Mouse (Mus musculus): Measurements from ENCODE around the gene Pla2g5. TPM values are rescaled to one million over a fixed set of nuclear protein-coding genes. Genes with fewer than 3 reads are reported as not detected.
"Not testable (repeated sequence)": the region's sequence is repeated elsewhere in the genome, so short reads cannot be mapped to it uniquely, and the experiment has no call there.

Gene Pla2g5
- 0.27 and 0.38 TPM in 2 replicates for polyA plus RNA-seq (2015; fragmentation: Nextera tagmentation; extraction: Ambion mirVana)

- Histone ChIP-seq H3K36me3 (ENCODE audit: control insufficient read depth, insufficient read depth, low read length) (no peaks in the 10 kb centered on the region), H3K4me3 (ENCODE audit: low read length) (no peak within 1 kb of the TSS), H3K9ac (ENCODE audit: low read depth, low read length) (no peak within 1 kb of the TSS), H3K4me2 (ENCODE audit: low read length) (no peak within 1 kb of the TSS), H3K27me3 (replicated peaks; ENCODE audit: control insufficient read depth, insufficient read depth, low read length) (no peaks in the 10 kb centered on the region), H3K27ac (ENCODE audit: low read depth, low read length) (no peak within 1 kb of the TSS), H3K4me1 (ENCODE audit: control insufficient read depth, insufficient read depth, low read depth, low read length) (peaks cover 2% of the 10 kb centered on the region), H3K9me3 (ENCODE audit: control insufficient read depth, low read length) (no peaks in the 10 kb centered on the region)
- WGBS = 73% methylated on average over 10 of the region's 10 CpGs
- no peak for ATAC-seq
Measured at GRCm38 (mm10) chr4:138863344-138863998, at the start of gene Pla2g5. Pla2g5 (minus strand) TSS chr4:138863482.

- no peak overlapping the region for H3K9ac ChIP-seq (ENCODE audit: low read depth, low read length)
- no peak overlapping the region for H3K4me2 ChIP-seq (ENCODE audit: low read length)
- ATAC-seq = no peak
- WGBS = 90% methylated on average over 18 of the region's 18 CpGs
- H3K27ac ChIP-seq (ENCODE audit: low read depth, low read length) = no peak overlapping the region
- H3K4me1 ChIP-seq (ENCODE audit: control insufficient read depth, insufficient read depth, low read depth, low read length) = no peaks in the 10 kb centered on the region
- H3K9me3 ChIP-seq (ENCODE audit: control insufficient read depth, low read length) = no peaks in the 10 kb centered on the region
- peaks cover 47% of the 10 kb centered on the region for H3K36me3 ChIP-seq (ENCODE audit: control insufficient read depth, insufficient read depth, low read length)
- no peaks in the 10 kb centered on the region for H3K27me3 ChIP-seq (replicated peaks; ENCODE audit: control insufficient read depth, insufficient read depth, low read length)
- H3K4me3 ChIP-seq (ENCODE audit: low read length) = no peak overlapping the region
Measured at GRCm38 (mm10) chr4:138905624-138906337, 42.5 kb upstream of the Pla2g5 start.

- peaks cover 39% of the 10 kb centered on the region for H3K36me3 ChIP-seq (ENCODE audit: control insufficient read depth, insufficient read depth, low read length)
- no peaks in the 10 kb centered on the region for H3K27me3 ChIP-seq (replicated peaks; ENCODE audit: control insufficient read depth, insufficient read depth, low read length)
- H3K9ac ChIP-seq (ENCODE audit: low read depth, low read length) = no peak overlapping the region
- H3K4me1 ChIP-seq (ENCODE audit: control insufficient read depth, insufficient read depth, low read depth, low read length) = no peaks in the 10 kb centered on the region
- 84% methylated on average over 7 of the region's 7 CpGs for WGBS
- no peak overlapping the region for H3K4me3 ChIP-seq (ENCODE audit: low read length)
- ATAC-seq = no peak
- no peak overlapping the region for H3K27ac ChIP-seq (ENCODE audit: low read depth, low read length)
- H3K9me3 ChIP-seq (ENCODE audit: control insufficient read depth, low read length) = no peaks in the 10 kb centered on the region
- H3K4me2 ChIP-seq (ENCODE audit: low read length) = no peak overlapping the region
Measured at GRCm38 (mm10) chr4:138899361-138899760, 36.1 kb upstream of the Pla2g5 start.

GRCm38 (mm10) chr4:138893789-138894188, 30.5 kb upstream of the Pla2g5 start:
- not testable (repeated sequence) for ATAC-seq; H3K27me3 ChIP-seq (replicated peaks; ENCODE audit: control insufficient read depth, insufficient read depth, low read length); H3K4me3 ChIP-seq (ENCODE audit: low read length); H3K4me2 ChIP-seq (ENCODE audit: low read length); H3K4me1 ChIP-seq (ENCODE audit: control insufficient read depth, insufficient read depth, low read depth, low read length); H3K9ac ChIP-seq (ENCODE audit: low read depth, low read length); H3K27ac ChIP-seq (ENCODE audit: low read depth, low read length); H3K9me3 ChIP-seq (ENCODE audit: control insufficient read depth, low read length)
- 90% methylated on average over 11 of the region's 11 CpGs for WGBS
- H3K36me3 ChIP-seq (ENCODE audit: control insufficient read depth, insufficient read depth, low read length) = peaks cover 25% of the 10 kb centered on the region

GRCm38 (mm10) chr4:138892655-138893054, 29.4 kb upstream of the Pla2g5 start:
- no peak overlapping the region for H3K4me2 ChIP-seq (ENCODE audit: low read length)
- 79% methylated on average over 6 of the region's 6 CpGs for WGBS
- no peaks in the 10 kb centered on the region for H3K4me1 ChIP-seq (ENCODE audit: control insufficient read depth, insufficient read depth, low read depth, low read length)
- peaks cover 25% of the 10 kb centered on the region for H3K36me3 ChIP-seq (ENCODE audit: control insufficient read depth, insufficient read depth, low read length)
- no peaks in the 10 kb centered on the region for H3K27me3 ChIP-seq (replicated peaks; ENCODE audit: control insufficient read depth, insufficient read depth, low read length)
- H3K27ac ChIP-seq (ENCODE audit: low read depth, low read length) = no peak overlapping the region
- ATAC-seq = no peak
- no peak overlapping the region for H3K9ac ChIP-seq (ENCODE audit: low read depth, low read length)
- no peak overlapping the region for H3K4me3 ChIP-seq (ENCODE audit: low read length)
- no peaks in the 10 kb centered on the region for H3K9me3 ChIP-seq (ENCODE audit: control insufficient read depth, low read length)

GRCm38 (mm10) chr4:138889635-138890034, 26.4 kb upstream of the Pla2g5 start:
- Histone ChIP-seq H3K4me1 (ENCODE audit: control insufficient read depth, insufficient read depth, low read depth, low read length) (no peaks in the 10 kb centered on the region), H3K27ac (ENCODE audit: low read depth, low read length) (no peak overlapping the region)

GRCm38 (mm10) chr4:138889165-138889564, 25.9 kb upstream of the Pla2g5 start:
- Histone ChIP-seq H3K4me3 (ENCODE audit: low read length) (no peak overlapping the region), H3K36me3 (ENCODE audit: control insufficient read depth, insufficient read depth, low read length) (peaks cover 13% of the 10 kb centered on the region; the same call in 1 of the 2 replicates), H3K4me1 (ENCODE audit: control insufficient read depth, insufficient read depth, low read depth, low read length) (no peaks in the 10 kb centered on the region), H3K27me3 (replicated peaks; ENCODE audit: control insufficient read depth, insufficient read depth, low read length) (no peaks in the 10 kb centered on the region), H3K27ac (ENCODE audit: low read depth, low read length) (no peak overlapping the region), H3K9ac (ENCODE audit: low read depth, low read length) (no peak overlapping the region), H3K9me3 (ENCODE audit: control insufficient read depth, low read length) (no peaks in the 10 kb centered on the region), H3K4me2 (ENCODE audit: low read length) (no peak overlapping the region)
- WGBS = 54% methylated on average over 7 of the region's 7 CpGs
- no peak for ATAC-seq

More at GRCm38 (mm10) chr4:138889635-138890034, 26.4 kb upstream of the Pla2g5 start:
- Histone ChIP-seq H3K9me3 (ENCODE audit: control insufficient read depth, low read length) (no peaks in the 10 kb centered on the region), H3K9ac (ENCODE audit: low read depth, low read length) (no peak overlapping the region), H3K27me3 (replicated peaks; ENCODE audit: control insufficient read depth, insufficient read depth, low read length) (no peaks in the 10 kb centered on the region), H3K4me2 (ENCODE audit: low read length) (no peak overlapping the region), H3K4me3 (ENCODE audit: low read length) (no peak overlapping the region), H3K36me3 (ENCODE audit: control insufficient read depth, insufficient read depth, low read length) (peaks cover 13% of the 10 kb centered on the region; the same call in 1 of the 2 replicates)
- 68% methylated on average over 8 of the region's 8 CpGs for WGBS
- ATAC-seq = no peak

- 10% methylated on average over 6 of the region's 6 CpGs for WGBS
- H3K36me3 ChIP-seq (ENCODE audit: control insufficient read depth, insufficient read depth, low read length) = no peaks in the 10 kb centered on the region
- H3K4me1 ChIP-seq (ENCODE audit: control insufficient read depth, insufficient read depth, low read depth, low read length) = no peaks in the 10 kb centered on the region; the same call in 1 of the 2 replicates
- no peak overlapping the region for H3K9ac ChIP-seq (ENCODE audit: low read depth, low read length)
- H3K4me3 ChIP-seq (ENCODE audit: low read length) = no peak overlapping the region
- no peak overlapping the region for H3K4me2 ChIP-seq (ENCODE audit: low read length)
- ATAC-seq = peak; percentile 76
- H3K27me3 ChIP-seq (replicated peaks; ENCODE audit: control insufficient read depth, insufficient read depth, low read length) = no peaks in the 10 kb centered on the region
- H3K9me3 ChIP-seq (ENCODE audit: control insufficient read depth, low read length) = no peaks in the 10 kb centered on the region
- no peak overlapping the region for H3K27ac ChIP-seq (ENCODE audit: low read depth, low read length)
Measured at GRCm38 (mm10) chr4:138884261-138884660, 21.0 kb upstream of the Pla2g5 start.

- ATAC-seq = no peak
- 11% methylated on average over 16 of the region's 16 CpGs for WGBS
- H3K36me3 ChIP-seq (ENCODE audit: control insufficient read depth, insufficient read depth, low read length) = no peaks in the 10 kb centered on the region
- no peaks in the 10 kb centered on the region; the same call in 1 of the 2 replicates for H3K4me1 ChIP-seq (ENCODE audit: control insufficient read depth, insufficient read depth, low read depth, low read length)
- peak overlapping the region; percentile 29 for H3K4me2 ChIP-seq (ENCODE audit: low read length)
- H3K4me3 ChIP-seq (ENCODE audit: low read length) = no peak overlapping the region
- H3K9ac ChIP-seq (ENCODE audit: low read depth, low read length) = peak overlapping the region; percentile 39
- H3K27me3 ChIP-seq (replicated peaks; ENCODE audit: control insufficient read depth, insufficient read depth, low read length) = no peaks in the 10 kb centered on the region
- H3K9me3 ChIP-seq (ENCODE audit: control insufficient read depth, low read length) = no peaks in the 10 kb centered on the region
- no peak overlapping the region for H3K27ac ChIP-seq (ENCODE audit: low read depth, low read length)
Measured at GRCm38 (mm10) chr4:138882179-138882578, 18.9 kb upstream of the Pla2g5 start.
